Mouse (Mus musculus) frontal cortex, postnatal 10 days (tissue): ENCODE measurements around the gene Sh2d3c.

Experiments used
- DNase-seq, 2 experiments: peaks; one replicate each; pipeline ENCODE4 v3.0.0; 2022; ENCODE audit warnings: low spot score in 2 of 2, mixed read lengths in 1 of 2

Gene Sh2d3c

DNA sequence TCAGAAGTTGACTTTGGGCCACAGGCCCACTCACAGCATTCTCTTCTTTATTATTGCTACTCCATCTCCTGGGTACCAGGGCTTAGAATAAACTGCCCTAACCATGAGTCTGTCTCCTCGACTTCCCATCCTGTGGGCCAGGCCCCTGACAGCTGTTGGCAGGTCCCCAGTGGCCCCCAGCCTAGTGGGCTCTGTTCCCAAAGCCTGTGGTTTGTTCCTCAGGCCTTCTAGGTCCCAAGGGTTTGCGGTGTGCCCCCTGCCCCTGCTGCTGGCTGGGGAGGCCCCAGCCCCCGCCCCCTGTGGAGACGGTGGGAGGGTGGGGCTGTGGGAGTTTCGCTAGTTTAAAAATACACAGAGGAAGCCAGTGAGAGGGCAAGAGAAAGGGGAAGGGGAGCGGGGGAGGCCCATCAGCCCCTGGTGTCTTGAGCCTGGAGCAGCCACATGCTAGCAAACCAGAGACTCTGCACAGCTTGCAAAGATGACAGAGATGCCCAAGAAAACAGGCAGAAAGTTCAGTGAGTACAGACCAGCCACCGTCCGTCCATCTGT is at the start of gene Sh2d3c:
Gene Sh2d3c (plus strand): TSS at position 375 of the 549 bp plus-strand sequence.
- DNase-seq, result no peak

DNA sequence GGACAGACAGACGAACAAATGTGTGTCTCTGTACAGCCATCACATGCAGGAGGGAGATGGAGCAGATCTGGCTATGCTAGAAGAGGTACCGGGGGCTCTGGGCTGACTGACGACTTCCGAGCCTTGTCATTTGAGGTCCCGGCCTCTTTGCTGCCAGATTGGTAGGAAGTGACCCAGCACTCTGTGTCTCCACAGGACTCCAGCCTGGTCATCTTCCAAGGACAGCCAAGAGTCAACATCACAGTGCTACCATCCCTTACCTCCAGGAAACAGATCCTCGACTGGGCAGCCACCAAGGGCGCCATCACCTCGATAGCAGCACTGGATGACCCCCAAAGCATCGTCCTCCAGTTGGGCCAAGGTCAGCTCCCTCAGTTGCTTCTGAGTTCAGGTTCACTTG is 49.7 kb upstream of the Sh2d3c start:
- DNase-seq, result no peak

DNA sequence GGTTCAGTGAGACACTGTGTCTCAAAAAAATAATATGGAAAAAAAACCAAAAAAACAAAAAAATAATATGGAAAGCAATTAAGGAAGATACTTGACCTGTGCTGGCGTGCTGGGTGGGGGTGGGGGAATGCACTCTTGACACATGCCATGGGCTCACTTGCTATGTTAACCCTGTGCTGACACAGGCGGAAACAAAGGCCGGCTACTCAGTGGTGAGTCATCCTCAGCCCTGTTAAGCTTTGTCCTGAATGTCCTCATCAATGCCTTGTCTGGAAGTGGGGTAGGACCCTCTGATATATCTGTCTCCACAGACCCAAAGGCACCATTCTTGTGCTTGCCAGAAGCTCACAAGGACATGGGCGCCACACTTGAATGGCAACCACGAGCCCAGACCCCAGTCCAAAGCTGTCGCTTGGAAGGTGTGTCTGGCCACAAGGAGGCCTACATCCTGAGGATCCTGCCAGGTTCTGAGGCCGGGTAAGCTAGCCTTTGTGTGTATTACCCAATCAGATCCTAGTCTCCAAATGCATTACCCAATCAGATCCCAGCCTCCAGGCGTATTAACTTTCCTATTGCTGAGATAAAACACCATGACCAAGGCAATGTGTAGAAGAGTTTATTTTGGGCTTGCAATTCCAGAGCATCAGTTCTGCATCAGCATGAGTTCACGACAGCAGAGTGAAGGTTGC is 48.8 kb upstream of the Sh2d3c start:
- DNase-seq, result no peak

DNA sequence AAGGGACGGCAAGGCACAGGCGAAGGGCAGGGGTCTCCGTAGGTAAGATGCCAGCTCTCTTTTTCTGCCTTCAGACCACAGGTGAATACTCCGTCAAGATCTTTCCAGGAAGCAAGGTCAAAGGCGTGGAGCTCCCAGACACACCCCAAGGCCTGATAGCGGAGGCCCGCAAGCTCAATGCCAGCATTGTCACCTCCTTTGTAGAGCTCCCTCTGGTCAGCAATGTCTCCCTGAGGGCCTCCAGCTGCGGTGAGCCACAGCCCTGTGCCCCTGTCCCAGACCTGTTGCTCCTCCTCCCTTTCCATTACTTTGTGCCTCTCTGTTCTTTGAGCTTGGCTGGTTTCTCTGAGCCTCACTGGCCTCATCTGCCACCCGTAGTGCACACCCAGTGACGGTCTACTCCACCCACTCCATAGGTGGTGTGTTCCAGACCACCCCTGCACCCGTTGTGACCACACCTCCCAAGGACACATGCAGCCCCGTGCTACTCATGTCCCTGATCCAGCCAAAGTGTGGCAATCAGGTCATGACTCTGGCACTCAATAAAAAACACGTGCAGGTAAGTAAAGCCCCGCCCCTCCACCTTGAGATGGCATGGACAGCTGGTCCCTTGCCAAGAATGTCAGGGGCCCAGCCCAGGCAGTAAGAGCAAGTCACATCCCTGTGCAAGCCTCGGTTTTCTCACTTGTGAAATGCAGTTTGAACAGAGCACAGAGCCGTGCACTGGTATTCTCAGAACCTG is 47.5 kb upstream of the Sh2d3c start:
- no peak for DNase-seq

DNA sequence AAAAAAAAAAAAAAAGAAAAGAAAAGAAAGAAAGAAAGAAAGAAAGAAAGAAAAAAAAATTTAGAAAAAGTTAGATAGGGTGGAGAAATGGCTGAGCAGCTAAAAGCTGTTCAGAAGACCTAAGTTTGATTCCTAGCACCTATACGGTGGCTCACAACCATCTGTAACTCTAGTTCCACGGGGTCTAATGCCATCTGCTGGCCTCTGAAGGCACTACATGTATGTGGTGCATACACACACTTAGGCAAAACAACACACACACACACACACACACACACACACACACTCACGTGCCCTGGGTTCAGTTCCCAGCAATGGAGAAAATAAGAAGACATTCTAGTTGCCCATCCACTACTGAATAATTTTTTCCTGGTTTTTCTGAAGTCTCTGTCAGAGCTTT is 44.0 kb upstream of the Sh2d3c start:
- no peak for DNase-seq

DNA sequence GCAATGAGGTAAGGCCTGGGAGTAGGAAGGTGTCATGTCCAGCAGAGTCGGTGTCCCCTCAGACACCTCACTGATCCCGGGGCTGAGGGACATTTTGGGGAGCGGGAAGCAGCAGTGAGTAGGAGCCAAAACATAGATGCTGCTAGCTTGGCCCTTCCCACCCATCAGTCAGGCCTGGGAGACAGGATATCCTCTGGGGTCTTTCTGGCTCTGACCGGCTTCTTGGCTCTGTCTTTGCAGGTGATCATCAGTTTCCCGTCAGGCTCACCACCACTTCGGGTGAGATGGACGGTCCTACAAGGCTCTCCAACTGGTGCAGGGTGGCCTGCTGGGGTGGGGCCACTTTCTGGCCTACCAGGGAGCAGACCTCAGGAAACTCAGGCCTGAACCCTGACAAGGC is 43.2 kb upstream of the Sh2d3c start:
- DNase-seq, result no peak

DNA sequence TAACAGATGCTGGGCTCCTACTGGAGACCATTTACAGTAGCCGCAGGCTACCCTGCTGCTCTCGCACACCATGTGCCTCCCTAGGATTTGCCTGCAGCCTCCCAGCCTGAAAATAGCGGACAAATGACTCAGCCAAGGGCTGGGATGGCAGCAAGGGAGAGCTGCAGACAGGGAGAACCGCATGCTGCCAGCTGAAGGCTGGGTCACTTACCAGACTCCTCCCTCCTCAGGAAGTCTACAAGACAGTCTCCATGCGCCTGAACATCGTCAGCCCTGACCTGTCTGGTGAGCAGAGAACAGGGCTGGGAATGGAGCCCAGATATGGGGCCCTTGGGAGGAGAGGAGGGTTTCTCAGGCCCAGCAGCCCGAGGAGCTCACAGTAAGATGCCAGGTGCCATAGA is 40.8 kb upstream of the Sh2d3c start:
- no peak for DNase-seq

DNA sequence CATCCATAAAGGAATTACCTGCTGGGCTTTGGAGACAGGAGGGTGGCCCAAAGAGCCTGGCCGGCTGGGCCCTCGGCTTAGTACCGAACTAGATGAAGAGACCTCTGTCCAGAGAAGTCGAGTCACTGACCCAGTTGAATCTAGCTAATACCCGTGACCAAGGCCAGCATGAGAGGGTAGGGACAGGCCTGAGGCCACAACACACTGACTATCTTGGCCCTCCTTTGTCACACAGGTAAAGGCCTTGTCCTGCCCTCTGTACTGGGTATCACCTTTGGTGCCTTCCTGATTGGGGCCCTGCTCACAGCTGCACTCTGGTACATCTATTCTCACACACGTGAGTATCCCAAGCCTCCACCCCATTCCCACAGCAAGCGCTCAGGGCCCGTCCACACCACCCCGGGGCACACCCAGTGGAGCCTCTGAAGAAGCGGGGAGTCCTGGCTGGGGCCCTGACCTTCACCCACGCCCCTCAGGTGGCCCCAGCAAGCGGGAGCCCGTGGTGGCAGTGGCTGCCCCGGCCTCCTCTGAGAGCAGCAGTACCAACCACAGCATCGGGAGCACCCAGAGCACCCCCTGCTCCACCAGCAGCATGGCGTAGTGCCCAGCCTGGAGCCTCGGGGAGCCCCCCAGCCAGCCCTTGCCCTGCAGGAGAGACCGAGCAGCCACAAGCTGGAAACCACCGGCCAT is 39.7 kb upstream of the Sh2d3c start:
- no peak for DNase-seq

DNA sequence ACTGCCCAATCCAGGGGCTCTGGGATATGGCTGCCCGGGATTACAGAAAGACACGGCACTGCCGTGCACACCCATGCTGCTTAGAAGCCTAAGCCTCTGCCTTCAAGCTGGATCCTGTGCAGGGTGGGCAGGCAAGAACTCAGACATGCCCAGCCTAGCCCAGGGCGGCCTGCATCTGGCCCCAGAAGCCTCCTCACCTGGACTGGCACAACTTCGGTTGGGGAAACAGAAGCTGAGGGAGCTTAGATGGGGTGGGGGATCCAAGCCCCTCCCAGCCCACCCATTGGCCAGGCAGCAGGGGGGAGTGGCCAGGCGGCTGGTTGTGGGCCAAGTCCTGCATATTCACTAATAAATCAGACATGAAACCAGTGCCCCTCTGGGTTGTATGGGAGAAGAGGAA is 39.1 kb upstream of the Sh2d3c start:
- DNase-seq, result no peak

DNA sequence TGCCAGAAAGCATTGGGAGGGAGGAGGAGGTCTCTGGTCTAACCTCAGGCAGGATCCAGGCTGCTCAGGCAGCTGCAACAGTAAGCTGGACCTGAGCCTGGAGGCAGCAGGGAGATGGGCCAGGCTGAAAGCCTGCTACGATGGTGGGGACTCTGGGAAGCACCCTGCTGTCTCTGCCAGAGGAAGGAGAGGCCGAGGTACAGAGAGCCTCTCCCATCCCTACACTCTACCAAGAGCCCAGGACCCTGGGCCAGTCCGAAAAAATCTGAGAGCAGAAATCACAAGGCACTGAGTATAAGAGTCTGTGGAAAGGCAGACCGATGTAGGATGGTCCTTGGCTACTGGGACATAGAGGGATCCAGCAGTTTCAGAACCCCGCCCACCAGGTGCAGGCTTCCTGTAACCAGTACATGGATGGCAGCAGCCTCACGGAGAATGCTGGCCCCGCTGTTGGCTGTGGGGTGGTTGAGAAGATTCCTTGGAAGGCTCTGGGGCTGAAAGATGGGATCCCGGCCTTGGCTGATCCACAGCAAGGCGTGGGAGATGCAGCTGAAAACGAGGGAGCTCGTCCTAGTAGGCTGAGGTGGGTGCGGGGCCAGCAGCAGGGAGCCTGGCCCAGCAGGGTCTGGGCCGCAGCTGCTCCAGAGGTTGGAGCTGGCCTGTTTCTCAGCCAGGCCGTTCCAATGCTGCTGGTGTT is 38.0 kb upstream of the Sh2d3c start:
- DNase-seq, result no peak

DNA sequence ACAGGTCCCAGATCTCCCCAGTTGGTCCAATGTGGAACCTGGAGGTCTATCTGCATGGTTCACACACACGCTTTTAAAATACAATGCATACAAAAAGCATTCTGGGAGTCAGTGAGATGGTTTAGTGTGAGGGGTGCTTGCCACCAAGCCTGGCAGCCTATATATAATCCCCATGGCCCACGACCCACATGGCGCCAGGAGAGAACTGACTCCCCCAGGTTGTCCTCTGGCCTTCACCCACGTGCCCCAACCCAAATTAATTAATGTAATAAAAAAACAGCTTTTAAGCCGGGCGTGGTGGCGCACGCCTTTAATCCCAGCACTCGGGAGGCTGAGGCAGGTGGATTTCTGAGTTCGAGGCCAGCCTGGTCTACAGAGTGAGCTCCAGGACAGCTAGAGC is 37.2 kb upstream of the Sh2d3c start:
- DNase-seq, result no peak

DNA sequence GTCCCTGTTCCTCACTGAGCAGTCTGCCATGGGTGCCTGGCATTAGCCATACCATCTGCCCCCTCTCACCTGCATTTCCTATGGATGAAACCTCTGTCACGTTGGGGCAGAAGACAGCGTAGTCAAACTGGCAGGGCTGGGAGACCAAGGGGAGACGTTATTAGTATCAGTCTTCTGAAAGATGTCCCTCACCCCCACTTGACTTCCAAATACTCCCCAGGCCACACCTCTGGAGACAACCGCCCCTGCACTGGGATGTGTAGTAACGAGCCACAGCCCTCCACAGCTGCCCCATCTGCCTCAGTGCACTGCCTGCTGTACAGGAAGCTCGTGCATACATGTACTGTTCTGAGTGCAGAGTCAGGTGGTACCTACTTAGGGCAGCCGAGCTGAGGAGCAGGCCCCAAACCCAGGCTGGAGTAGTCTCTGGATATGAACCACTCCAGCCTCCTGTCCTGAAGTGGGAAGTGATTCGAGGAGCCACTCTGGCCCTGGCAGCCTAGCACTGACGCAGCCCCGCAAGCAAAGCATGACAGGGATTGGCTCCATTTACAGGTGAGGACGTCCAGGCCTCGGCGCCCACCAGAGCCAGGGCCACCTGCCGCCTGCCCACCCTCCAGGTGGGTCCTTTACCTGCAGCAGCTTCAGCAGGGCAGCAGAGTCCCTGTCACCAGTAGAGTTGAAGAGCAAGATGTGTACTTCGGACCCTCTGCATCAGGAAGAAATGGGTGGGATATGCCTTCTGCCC is 36.0 kb upstream of the Sh2d3c start:
- DNase-seq, result no peak

DNA sequence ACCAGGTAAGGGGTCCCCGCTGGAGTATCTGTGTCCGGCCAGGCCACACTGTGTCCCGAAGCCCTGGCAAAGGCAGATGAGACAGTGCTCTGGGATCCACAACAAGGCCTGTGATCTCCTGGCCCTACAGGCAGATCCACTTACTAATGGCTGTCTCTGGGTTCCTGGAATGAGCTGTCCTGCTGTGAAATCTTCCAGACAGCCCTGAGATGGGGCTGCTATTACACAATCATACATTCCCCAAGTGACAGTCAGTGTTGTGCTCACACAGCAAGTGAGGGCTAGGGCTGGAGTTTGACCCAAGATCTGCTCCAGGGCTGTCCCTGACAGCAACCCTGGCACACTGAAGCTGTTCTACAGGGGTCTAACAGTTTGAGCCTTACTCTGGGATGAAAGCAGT is 35.0 kb upstream of the Sh2d3c start:
- no peak for DNase-seq

DNA sequence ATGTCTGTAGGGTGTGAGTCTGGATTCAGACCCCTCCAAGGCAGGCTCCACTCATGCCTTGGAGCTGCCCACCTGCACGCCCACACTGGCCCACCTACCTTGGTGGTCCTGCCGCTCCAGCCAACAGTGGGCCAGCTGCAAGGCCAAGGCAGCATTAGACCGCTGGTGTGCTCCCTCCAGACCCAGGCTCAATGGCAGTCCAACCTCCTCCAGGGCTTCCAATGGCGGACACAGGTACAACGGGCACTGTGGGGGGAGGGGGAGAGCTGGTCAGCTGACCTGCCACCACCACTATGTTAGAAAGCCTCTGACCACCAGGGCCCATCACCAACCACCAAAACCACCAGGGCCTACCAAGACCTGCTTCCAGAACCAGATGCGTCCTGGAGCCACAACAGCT is 34.2 kb upstream of the Sh2d3c start:
- DNase-seq, result no peak

DNA sequence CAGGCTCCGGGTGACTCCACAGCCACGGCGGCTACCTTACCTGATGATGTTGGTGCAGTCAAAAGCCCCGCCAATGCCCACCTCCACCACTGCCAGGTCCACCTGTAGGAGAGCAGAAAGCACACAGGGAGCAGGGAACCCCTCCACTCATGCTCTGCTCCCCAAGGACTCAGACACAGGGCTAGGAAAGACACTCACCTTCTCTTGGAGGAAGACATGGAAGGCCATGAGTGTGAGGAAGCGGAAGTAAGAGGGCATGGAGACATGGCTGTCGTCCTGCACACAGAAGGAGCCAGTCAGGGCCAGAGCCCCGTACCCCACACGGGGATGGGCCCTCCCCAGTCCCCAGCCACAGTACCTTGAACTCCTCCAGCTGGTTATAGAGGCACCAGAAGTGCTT is 33.3 kb upstream of the Sh2d3c start:
- DNase-seq, result no peak

DNA sequence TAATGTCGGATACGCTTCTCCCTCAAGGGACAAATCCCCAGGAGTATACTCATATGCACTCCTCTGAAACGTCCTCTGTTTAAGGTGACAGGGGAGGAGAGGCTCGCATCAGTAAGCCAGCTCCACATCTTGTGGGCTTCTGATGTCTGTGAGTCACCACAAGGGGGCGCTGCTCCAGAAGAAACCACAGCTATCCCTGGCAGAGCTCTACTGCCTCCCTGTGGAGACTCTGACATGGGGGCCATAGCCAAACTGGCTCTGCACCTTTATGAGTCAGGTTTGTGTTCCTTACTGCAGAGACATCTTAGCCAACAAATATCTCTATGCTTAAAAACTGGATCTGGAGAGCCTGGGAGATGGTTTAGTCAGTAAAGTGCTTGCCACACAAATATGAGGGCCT is 31.4 kb upstream of the Sh2d3c start:
- peak; percentile 78 to 88 for DNase-seq

DNA sequence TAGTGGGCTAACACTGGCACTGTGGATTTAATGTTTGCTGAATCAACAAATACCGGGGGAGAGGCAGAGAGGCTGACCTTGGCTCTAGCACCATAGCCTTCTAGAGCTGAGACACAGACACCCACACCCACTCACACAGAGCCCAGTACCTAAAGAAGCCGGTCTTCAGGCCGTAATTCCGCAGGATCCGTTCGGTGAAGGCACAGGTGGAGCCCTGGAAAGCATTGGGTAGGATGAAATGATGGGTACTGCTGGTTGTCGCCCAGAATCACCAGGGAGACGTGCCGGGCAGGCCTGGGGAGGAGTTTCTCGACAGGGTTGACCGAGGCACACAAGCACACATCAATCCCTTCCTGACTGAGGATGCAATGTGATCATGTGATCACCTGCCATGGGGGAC is 29.8 kb upstream of the Sh2d3c start:
- no peak for DNase-seq

DNA sequence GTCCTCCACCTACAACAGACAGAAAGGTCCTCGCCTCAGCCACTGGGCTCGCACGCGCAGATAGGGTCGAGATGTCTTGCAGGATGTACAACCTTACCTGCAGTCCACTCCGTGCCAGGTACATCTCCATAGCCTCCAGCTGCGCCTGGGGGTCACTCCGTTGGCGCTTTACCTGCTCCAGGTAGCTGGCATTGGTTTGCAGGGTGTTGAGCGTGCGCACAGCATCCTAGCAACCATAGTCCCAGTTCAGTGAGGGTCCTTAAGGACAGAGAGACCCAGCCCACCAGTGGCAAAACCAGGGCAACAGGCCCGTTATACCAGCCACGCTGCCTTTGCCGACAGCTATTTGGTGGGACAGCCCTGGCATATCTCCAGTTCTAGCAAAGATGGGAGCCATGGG is 28.4 kb upstream of the Sh2d3c start:
- DNase-seq, result no peak

DNA sequence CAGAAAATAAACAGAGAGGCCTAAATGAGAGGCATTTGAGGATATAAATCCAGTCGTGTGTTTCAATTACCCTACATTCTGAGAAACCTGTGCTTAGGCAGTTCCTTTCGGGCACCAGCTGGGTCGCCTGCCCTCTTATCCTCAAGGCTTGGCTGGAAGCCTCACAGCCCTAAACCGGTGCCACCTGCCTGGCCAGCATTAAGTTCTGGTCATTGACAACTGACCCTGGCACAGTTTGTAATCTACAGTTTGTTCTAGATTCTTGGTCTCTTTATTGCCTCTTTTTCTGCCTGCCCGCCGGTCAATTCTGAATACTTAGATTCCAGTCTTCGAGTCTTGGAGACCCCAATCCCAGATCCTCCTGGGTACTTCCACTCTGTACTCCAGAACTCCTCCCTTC is 27.6 kb upstream of the Sh2d3c start:
- DNase-seq, result no peak

DNA sequence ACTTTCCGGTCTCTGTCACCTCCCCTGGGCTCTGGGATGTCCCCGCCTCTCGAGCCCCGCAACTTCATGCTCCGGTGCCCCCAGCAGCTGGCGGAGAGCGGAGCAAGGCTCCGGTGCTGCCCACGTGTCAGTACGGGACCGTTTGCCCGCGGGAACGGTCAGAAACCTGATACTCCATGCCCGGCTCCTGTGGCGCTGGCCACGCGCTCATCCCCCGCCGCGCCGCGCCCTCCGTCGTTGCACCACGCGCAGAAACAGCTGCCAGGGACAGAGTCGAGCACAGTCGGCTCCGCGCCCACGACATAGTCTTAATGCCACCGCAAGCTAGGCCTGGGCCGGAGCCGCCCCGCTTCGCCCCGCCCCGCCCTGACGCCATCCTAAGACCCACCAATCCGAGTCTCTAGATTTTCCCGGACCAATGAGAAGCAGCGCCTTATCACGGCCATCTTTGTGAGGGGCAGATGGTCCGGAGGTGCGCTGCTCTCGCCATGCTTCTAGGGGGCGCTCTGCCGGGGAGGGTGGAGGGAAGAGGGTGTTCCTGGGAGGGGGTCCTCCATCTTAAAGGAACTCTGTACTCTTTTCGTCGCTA is 26.9 kb upstream of the Sh2d3c start:
- DNase-seq, result peak; percentile 91 to 94

DNA sequence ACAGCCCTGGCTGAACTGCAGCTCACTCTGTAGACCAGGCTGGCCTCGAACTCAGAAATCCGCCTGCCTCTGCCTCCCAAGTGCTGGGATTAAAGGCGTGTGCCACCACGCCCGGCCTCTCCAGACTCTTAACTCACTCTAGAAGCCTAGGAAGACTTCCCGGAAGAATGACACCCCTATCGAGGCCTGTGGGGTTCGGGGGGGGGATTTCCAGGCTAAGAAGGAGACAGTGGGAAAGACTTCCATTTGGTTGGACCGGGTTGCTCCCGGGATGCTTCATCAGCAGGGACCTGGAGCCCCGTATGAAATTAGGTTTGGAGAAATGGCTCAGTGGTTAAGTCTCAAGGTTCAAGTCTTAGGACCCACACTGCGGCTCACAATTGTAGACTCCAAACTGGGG is 26.2 kb upstream of the Sh2d3c start:
- DNase-seq, result no peak
